Mouse (Mus musculus): ENCODE measurements around the gene Nufip1. TPM values are rescaled to one million over a fixed set of nuclear protein-coding genes. Genes with fewer than 3 reads are reported as not detected.
"Not testable (repeated sequence)": the region's sequence is repeated elsewhere in the genome, so short reads cannot be mapped to it uniquely, and the experiment has no call there.

The Nufip1 gene
- polyA plus RNA-seq, 1 experiment from 2014 or later: 8.8 TPM

DNA sequence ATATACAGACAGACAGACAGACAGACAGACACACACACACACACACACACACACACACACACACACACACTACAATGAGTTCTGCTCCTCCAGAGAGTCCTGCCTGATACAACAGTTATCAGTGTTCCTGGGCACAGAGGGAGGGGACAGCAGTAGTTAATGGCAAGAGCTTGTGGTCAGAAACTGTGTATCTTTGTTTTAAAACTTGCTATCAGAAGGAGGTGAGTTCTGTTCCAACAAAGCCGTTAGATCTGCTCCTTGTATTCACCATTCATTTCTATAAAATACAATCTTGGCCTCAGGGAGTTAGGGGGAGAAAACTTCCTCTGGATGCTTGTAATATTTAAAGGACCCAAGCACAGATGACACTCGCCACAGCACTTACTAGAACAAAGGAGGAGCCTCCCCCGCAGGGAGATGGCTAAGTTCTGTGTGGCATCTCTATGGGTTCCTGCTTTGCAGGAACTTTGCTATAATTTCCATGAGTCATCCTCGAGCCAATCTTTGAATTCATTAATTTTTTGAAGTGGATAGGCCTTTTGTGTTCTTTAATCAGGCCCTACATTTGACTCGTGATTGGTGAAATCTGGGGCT, 47.6 kb downstream of the Nufip1 start:
- Histone ChIP-seq H3K9me3 (replicated peaks) (no peaks in the 10 kb centered on the region), H3K9ac (no peak overlapping the region), H3K4me3 (replicated peaks) (no peak overlapping the region), H3K36me3 (no peaks in the 10 kb centered on the region), H3K4me2 (no peak overlapping the region), H3K4me1 (replicated peaks) (peaks cover 30% of the 10 kb centered on the region), H3K27ac (no peak overlapping the region), H3K27me3 (no peaks in the 10 kb centered on the region)
- no peak for DNase-seq
- 35% methylated on average over 5 of the region's 5 CpGs for WGBS (ENCODE audit: insufficient replicate concordance)
- ATAC-seq (ENCODE audit: low read depth): peak; percentile 68

- not testable (repeated sequence) for H3K4me2 ChIP-seq; H3K27ac ChIP-seq; H3K4me3 ChIP-seq (replicated peaks); H3K9ac ChIP-seq; ATAC-seq (ENCODE audit: low read depth); H3K9me3 ChIP-seq (replicated peaks); DNase-seq; H3K36me3 ChIP-seq
- 59% methylated on average over 6 of the region's 6 CpGs for WGBS (ENCODE audit: insufficient replicate concordance)
- Histone ChIP-seq H3K4me1 (replicated peaks) (peaks cover 18% of the 10 kb centered on the region), H3K27me3 (peaks cover 19% of the 10 kb centered on the region)
Observed at GRCm38 (mm10) chr14:76160580-76160979, 49.9 kb downstream of the Nufip1 start.

GRCm38 (mm10) chr14:76164236-76164635, 53.5 kb downstream of the Nufip1 start:
- Histone ChIP-seq H3K36me3 (no peaks in the 10 kb centered on the region), H3K9ac (no peak overlapping the region), H3K27ac (no peak overlapping the region), H3K4me2 (no peak overlapping the region), H3K9me3 (replicated peaks) (no peaks in the 10 kb centered on the region), H3K27me3 (peaks cover 28% of the 10 kb centered on the region), H3K4me3 (replicated peaks) (no peak overlapping the region), H3K4me1 (replicated peaks) (no peaks in the 10 kb centered on the region)
- DNase-seq (no peak), ATAC-seq (ENCODE audit: low read depth) (no peak)
- WGBS (ENCODE audit: insufficient replicate concordance): 32% methylated on average over 11 of the region's 11 CpGs

DNA sequence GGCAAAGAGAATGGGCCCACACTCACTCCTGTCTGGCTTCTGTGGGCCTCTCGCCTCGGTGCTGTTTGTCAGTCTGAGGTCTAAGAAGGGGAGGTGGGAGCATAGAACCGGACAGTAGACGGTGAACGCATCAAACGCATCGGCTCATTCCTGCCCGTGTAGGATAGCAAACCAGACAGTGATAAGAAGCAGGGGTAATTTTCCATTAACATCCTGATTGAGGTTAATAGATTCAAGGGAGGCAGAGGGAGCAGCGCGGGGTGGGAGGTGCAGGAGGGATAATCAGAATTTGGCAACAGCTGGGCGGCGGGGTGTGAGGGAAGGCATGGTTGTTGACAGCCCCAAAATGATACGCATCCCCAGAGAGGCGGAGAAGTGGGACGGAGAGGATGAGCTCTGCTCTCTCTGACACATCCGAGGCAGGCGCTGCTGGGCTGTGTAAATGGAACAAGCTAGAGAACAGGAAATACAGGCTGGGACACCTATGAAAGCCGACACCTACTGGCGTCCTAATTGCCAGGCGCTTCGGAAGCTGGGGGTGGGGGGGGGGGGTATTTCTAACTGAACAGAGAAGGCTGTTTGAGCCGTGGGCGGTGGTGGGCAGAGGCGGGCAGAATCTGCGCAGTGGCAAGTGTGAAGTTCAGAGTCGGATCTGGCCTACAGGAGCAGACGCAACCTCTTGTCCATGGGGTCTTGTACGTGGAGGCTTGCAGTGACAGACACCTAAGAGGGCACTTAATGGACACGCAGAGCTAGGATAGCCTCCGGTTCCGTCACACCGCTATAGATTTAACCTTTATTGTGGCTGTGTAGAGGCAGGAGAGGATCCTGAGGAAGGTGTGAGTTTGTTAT, 54.4 kb downstream of the Nufip1 start:
- Histone ChIP-seq H3K9me3 (replicated peaks) (no peaks in the 10 kb centered on the region), H3K4me3 (replicated peaks) (no peak overlapping the region), H3K4me1 (replicated peaks) (no peaks in the 10 kb centered on the region), H3K4me2 (no peak overlapping the region), H3K9ac (no peak overlapping the region), H3K27ac (no peak overlapping the region), H3K36me3 (no peaks in the 10 kb centered on the region), H3K27me3 (peaks cover 28% of the 10 kb centered on the region)
- no peak for DNase-seq
- ATAC-seq (ENCODE audit: low read depth): no peak
- 19% methylated on average over 32 of the region's 32 CpGs for WGBS (ENCODE audit: insufficient replicate concordance)

DNA sequence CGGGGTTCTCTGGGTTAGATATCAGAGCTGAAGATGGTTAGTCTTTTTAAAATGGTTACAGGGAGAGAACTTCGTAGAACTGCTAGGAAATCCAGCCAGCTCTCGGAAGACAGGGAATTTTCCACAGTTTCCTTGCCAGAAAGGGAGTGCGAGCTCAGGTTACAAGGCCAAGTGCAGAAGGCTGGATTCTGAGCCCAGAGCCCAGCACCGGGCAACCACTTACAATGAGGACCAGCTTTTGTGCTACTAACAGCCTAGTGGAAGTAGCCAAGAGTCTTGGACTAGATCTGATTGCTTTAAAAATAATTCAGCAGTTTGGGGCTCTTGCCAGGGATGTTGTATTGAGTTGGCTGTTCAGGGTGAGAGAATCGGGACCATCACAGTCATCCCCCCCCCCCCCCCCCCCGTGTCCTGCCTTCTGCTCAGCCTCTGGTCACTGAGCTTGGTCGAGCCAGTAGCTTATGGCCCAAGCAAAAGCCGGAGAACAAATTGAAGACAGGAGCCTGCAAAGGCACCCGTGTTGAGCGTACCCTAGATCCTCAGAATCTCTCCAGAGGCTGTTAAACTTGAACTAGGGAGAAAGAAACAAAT, 59.3 kb downstream of the Nufip1 start:
- Histone ChIP-seq H3K4me2 (no peak overlapping the region), H3K9me3 (replicated peaks) (no peaks in the 10 kb centered on the region), H3K36me3 (no peaks in the 10 kb centered on the region), H3K4me3 (replicated peaks) (no peak overlapping the region), H3K27me3 (peaks cover 16% of the 10 kb centered on the region), H3K9ac (no peak overlapping the region), H3K4me1 (replicated peaks) (no peaks in the 10 kb centered on the region), H3K27ac (no peak overlapping the region)
- no peak for ATAC-seq (ENCODE audit: low read depth)
- 70% methylated on average over 11 of the region's 11 CpGs for WGBS (ENCODE audit: insufficient replicate concordance)
- no peak for DNase-seq

DNA sequence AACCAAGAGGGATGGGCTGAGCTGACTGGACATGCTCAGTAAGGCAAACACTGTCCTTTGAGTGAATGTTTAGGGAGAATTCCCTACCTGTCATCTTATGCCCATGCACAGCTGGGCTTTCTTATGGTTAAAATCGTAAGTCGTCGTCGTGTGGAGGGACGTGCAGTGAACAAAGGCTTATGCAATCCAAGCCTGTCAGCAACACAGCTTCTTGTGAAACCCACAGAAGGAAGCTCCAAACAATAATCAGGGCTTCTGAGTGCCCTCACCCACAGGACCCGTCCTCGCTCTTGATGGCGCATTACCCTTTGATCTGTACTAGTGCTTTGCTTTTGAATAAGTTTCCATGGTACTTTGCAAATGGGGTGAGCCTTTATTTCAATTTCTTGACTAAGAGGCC, 60.6 kb downstream of the Nufip1 start:
- WGBS (ENCODE audit: insufficient replicate concordance): 60% methylated on average over 8 of the region's 8 CpGs

DNA sequence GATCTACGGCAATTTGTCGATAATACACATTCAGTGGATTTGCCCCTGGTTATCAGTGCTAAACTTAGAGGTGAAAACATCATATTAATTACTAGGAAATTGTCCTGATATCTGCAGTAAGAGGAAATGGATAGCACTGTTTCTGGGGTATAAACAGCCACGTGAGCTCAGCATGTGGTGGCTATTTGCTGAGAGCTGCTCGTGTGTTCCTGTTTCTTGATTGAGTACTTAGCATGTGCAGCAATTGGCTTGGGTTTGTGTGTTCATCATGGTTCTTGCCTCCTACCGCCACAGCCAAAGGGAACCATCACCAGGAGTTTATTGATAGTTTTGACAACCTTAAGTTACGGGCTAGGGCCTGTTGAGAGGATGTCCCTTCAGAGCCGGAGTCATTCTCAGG, 63.6 kb downstream of the Nufip1 start:
- 60% methylated on average over 7 of the region's 7 CpGs for WGBS (ENCODE audit: insufficient replicate concordance)
- ATAC-seq (ENCODE audit: low read depth): no peak

More for the DNA sequence above, 60.6 kb downstream of the Nufip1 start:
- Histone ChIP-seq H3K9me3 (replicated peaks) (no peaks in the 10 kb centered on the region), H3K4me2 (no peak overlapping the region), H3K9ac (no peak overlapping the region), H3K27me3 (peaks cover 3% of the 10 kb centered on the region; the same call in 1 of the 2 replicates), H3K27ac (no peak overlapping the region), H3K4me1 (replicated peaks) (no peaks in the 10 kb centered on the region), H3K4me3 (replicated peaks) (no peak overlapping the region), H3K36me3 (no peaks in the 10 kb centered on the region)
- DNase-seq (no peak), ATAC-seq (ENCODE audit: low read depth) (no peak)

GRCm38 (mm10) chr14:76175808-76176207, 65.1 kb downstream of the Nufip1 start:
- Histone ChIP-seq H3K4me3 (replicated peaks) (no peak overlapping the region), H3K9me3 (replicated peaks) (no peaks in the 10 kb centered on the region), H3K9ac (no peak overlapping the region), H3K27me3 (no peaks in the 10 kb centered on the region), H3K36me3 (no peaks in the 10 kb centered on the region), H3K27ac (no peak overlapping the region), H3K4me2 (no peak overlapping the region), H3K4me1 (replicated peaks) (no peaks in the 10 kb centered on the region)
- DNase-seq (no peak), ATAC-seq (ENCODE audit: low read depth) (no peak)
- 55% methylated on average over 5 of the region's 5 CpGs for WGBS (ENCODE audit: insufficient replicate concordance)

More for the DNA sequence above, 63.6 kb downstream of the Nufip1 start:
- H3K36me3 ChIP-seq: no peaks in the 10 kb centered on the region
- H3K27ac ChIP-seq: no peak overlapping the region
- H3K4me2 ChIP-seq: no peak overlapping the region
- H3K4me3 ChIP-seq (replicated peaks): no peak overlapping the region
- no peaks in the 10 kb centered on the region for H3K9me3 ChIP-seq (replicated peaks)
- H3K4me1 ChIP-seq (replicated peaks): no peaks in the 10 kb centered on the region
- H3K27me3 ChIP-seq: no peaks in the 10 kb centered on the region
- no peak overlapping the region for H3K9ac ChIP-seq
- no peak for DNase-seq

- no peaks in the 10 kb centered on the region for H3K4me1 ChIP-seq (replicated peaks)
- H3K27me3 ChIP-seq: no peaks in the 10 kb centered on the region
- H3K9ac ChIP-seq: no peak overlapping the region
- no peak for ATAC-seq (ENCODE audit: low read depth)
- no peak overlapping the region for H3K4me3 ChIP-seq (replicated peaks)
- H3K36me3 ChIP-seq: no peaks in the 10 kb centered on the region
- no peaks in the 10 kb centered on the region for H3K9me3 ChIP-seq (replicated peaks)
- 79% methylated on average over 9 of the region's 9 CpGs for WGBS (ENCODE audit: insufficient replicate concordance)
- no peak overlapping the region for H3K27ac ChIP-seq
- H3K4me2 ChIP-seq: no peak overlapping the region
- no peak for DNase-seq
Observed at GRCm38 (mm10) chr14:76177230-76177629, 66.5 kb downstream of the Nufip1 start.

GRCm38 (mm10) chr14:76178447-76178846, 67.8 kb downstream of the Nufip1 start:
- WGBS (ENCODE audit: insufficient replicate concordance): 60% methylated on average over 2 of the region's 2 CpGs
- DNase-seq: no peak
- no peak overlapping the region for H3K4me3 ChIP-seq (replicated peaks)
- no peak overlapping the region for H3K9ac ChIP-seq
- no peak for ATAC-seq (ENCODE audit: low read depth)
- H3K27ac ChIP-seq: no peak overlapping the region
- no peaks in the 10 kb centered on the region for H3K27me3 ChIP-seq
- no peak overlapping the region for H3K4me2 ChIP-seq
- no peaks in the 10 kb centered on the region for H3K9me3 ChIP-seq (replicated peaks)
- no peaks in the 10 kb centered on the region for H3K4me1 ChIP-seq (replicated peaks)
- no peaks in the 10 kb centered on the region for H3K36me3 ChIP-seq

GRCm38 (mm10) chr14:76179343-76179742, 68.7 kb downstream of the Nufip1 start:
- WGBS (ENCODE audit: insufficient replicate concordance): 74% methylated on average over 6 of the region's 6 CpGs
- Histone ChIP-seq H3K27me3 (no peaks in the 10 kb centered on the region), H3K4me2 (no peak overlapping the region), H3K27ac (no peak overlapping the region), H3K9me3 (replicated peaks) (no peaks in the 10 kb centered on the region), H3K4me1 (replicated peaks) (no peaks in the 10 kb centered on the region), H3K4me3 (replicated peaks) (no peak overlapping the region), H3K9ac (no peak overlapping the region), H3K36me3 (no peaks in the 10 kb centered on the region)
- DNase-seq (no peak), ATAC-seq (ENCODE audit: low read depth) (no peak)

Data from liver, embryonic 13.5 days (tissue).